Comparison of ENCODE assay signal across 9 mouse cellular contexts in the genomic region with DNA sequence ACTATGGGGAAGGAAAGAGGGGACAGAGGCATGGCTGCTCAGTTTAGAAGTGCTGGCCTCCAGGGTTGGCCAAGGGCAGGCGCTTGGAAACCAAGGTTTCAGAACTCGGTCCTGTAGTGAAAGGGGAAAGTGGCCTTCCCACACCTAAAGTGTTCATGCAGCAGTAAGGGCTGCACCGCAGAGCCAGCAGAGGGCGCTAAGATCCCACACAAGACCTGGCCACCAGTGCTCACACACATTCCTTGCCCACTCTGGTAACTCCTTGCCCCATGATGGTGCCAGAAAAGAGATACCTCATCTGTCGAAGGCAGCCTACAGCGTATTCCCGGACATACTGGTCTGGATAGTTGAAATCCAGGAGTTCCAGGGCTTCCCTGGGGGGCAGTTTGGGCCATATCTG. TPM values are rescaled to one million over a fixed set of nuclear protein-coding genes. Genes with fewer than 3 reads are reported as not detected.
DNase-seq lines count a peak whose midpoint lies in the region; ATAC-seq and TF ChIP-seq lines count a peak whose summit lies in the region.
"Had no signal": no experiment of that assay in that cellular context is flagged by ENCODE, and none has a peak within 500 bp of the region (broad histone marks: within the 10 kb centered on the region; RNA-seq: fewer than 3 reads in every experiment).

No protein-coding gene starts in this region.

- no peak overlapping the region for H3K4me2 ChIP-seq in forebrain, embryonic 15.5 days (replicated peaks)
- no peak overlapping the region for H3K4me2 ChIP-seq in lung, embryonic 14.5 days
- H3K4me2 ChIP-seq: limb, embryonic 12.5 days had no signal

- 36% methylated on average over 7 of the region's 7 CpGs for WGBS in forebrain, embryonic 15.5 days
- 33% methylated on average over 7 of the region's 7 CpGs for WGBS in lung, embryonic 14.5 days

- H3K27me3 ChIP-seq in forebrain, embryonic 15.5 days, result no peaks in the 10 kb centered on the region
- H3K27me3 ChIP-seq in lung, embryonic 14.5 days (ENCODE audit: insufficient read depth, low read length), result no peaks in the 10 kb centered on the region
- H3K27me3 ChIP-seq: limb, embryonic 12.5 days had no signal

- H3K9me3 ChIP-seq in ES-E14 (ENCODE audit: control insufficient read depth, insufficient read depth, low read depth, low read length), result no peaks in the 10 kb centered on the region
- H3K9me3 ChIP-seq in forebrain, embryonic 15.5 days, result no peaks in the 10 kb centered on the region
- H3K9me3 ChIP-seq in lung, embryonic 14.5 days (ENCODE audit: low read depth, low read length), result no peaks in the 10 kb centered on the region
- H3K9me3 ChIP-seq: limb, embryonic 12.5 days had no signal

- no peak overlapping the region for H3K9ac ChIP-seq in ES-E14 (ENCODE audit: insufficient read depth, low read depth, low read length, poor library complexity, severe bottlenecking)
- H3K9ac ChIP-seq in forebrain, embryonic 15.5 days (replicated peaks), result no peak overlapping the region
- H3K9ac ChIP-seq in lung, embryonic 14.5 days, result no peak overlapping the region
- H3K9ac ChIP-seq: limb, embryonic 12.5 days had no signal

- ATAC-seq in forebrain, embryonic 15.5 days (replicated peaks), result peak; percentile 54; the same call in 1 of the 2 replicates
- ATAC-seq in lung, embryonic 14.5 days (ENCODE audit: insufficient read depth), result peak; percentile 70; the same call in 1 of the 2 replicates

- peaks cover 32% of the 10 kb centered on the region for H3K36me3 ChIP-seq in ES-E14 (ENCODE audit: control insufficient read depth, insufficient read depth, low read length, poor library complexity, severe bottlenecking)
- H3K36me3 ChIP-seq in forebrain, embryonic 15.5 days, result peaks cover 3% of the 10 kb centered on the region; the same call in 1 of the 2 replicates
- no peaks in the 10 kb centered on the region for H3K36me3 ChIP-seq in lung, embryonic 14.5 days (ENCODE audit: insufficient read depth)

- in situ Hi-C loops in ES-E14 (cut with MboI; ENCODE audit: low sequenced_read_pairs in 2 of 2, unreplicated experiment in 2 of 2), result loop anchor here in 1 of 2 experiments (25.0 kb wide), 1 partner anchor 175 kb away; a partner anchor contains a TSS

- H3K4me1 ChIP-seq in ES-E14 (ENCODE audit: control insufficient read depth in 2 of 2, insufficient read depth in 2 of 2, low read length in 2 of 2, poor library complexity in 1 of 2), result no peaks in the 10 kb centered on the region
- H3K4me1 ChIP-seq in forebrain, embryonic 15.5 days, result no peaks in the 10 kb centered on the region
- no peaks in the 10 kb centered on the region for H3K4me1 ChIP-seq in lung, embryonic 14.5 days (ENCODE audit: insufficient read depth)
- H3K4me1 ChIP-seq: limb, embryonic 12.5 days had no signal

- DNase-seq in ES-E14 (ENCODE audit: low read depth, low spot score), result peak; percentile 46
- DNase-seq in cerebellum, adult 11 months, result peak; percentile 63
- DNase-seq in heart, postnatal 36 days, result peak; percentile 77 to 80
- DNase-seq in layer of hippocampus, adult 18-20 months (ENCODE audit: low spot score in 2 of 2), result peak; percentile 61 to 86
- peak; percentile 85 for DNase-seq in lung, embryonic 14.5 days
- peak; percentile 57 for DNase-seq in retina, adult 2 months (ENCODE audit: low read depth, low spot score)
- peak; percentile 76 for DNase-seq in thymus, postnatal 14 days

- TF ChIP-seq CTCF in lung, embryonic 14.5 days (IDR thresholded peaks at IDR 0.05; ENCODE audit: low read depth), result peak; percentile 88

- H3K4me3 ChIP-seq in ES-E14 (ENCODE audit: insufficient read depth in 1 of 2, low read depth in 1 of 2, low read length in 2 of 2, poor library complexity in 1 of 2, severe bottlenecking in 1 of 2), result no peak overlapping the region
- H3K4me3 ChIP-seq in forebrain, embryonic 15.5 days, result no peak overlapping the region
- no peak overlapping the region for H3K4me3 ChIP-seq in lung, embryonic 14.5 days (ENCODE audit: low read depth, low read length)
- H3K4me3 ChIP-seq: limb, embryonic 12.5 days had no signal

- intact Hi-C loops in heart, postnatal 36 days (cut with DNase I), result loop anchor here (1.0 to 10.0 kb wide), 3 partner anchors 314 to 512 kb away; a partner anchor contains a TSS

- no peak overlapping the region for H3K27ac ChIP-seq in ES-E14 (ENCODE audit: insufficient read depth, low read depth, low read length, poor library complexity, severe bottlenecking)
- no peak overlapping the region for H3K27ac ChIP-seq in forebrain, embryonic 15.5 days (replicated peaks)
- no peak overlapping the region for H3K27ac ChIP-seq in lung, embryonic 14.5 days (ENCODE audit: low read depth)
- H3K27ac ChIP-seq: limb, embryonic 12.5 days had no signal

TF ChIP-seq in ES-E14, 5 proteins besides CTCF, POLR2A, EP300 and RAD21:
- TF ChIP-seq ZC3H11A (IDR thresholded peaks at IDR 0.05; ENCODE audit: borderline replicate concordance, low read depth, low read length), result peak; percentile 89
- no peak for TF ChIP-seq HCFC1 (IDR thresholded peaks at IDR 0.05; ENCODE audit: borderline replicate concordance, insufficient read depth, low read length)

RNA-seq across cellular contexts. Expression of a gene that starts 27.0 kb away (rescaled TPM):
- not detected in 2 replicates for total RNA-seq in ES-E14 (2012; rRNA removed)
- polyA plus RNA-seq in forebrain, embryonic 15.5 days (2015; fragmentation: Nextera tagmentation; extraction: Ambion mirVana), result not detected in 2 replicates
- total RNA-seq in heart, postnatal 36 days (2021), result not detected
- total RNA-seq in layer of hippocampus, adult 18-20 months (2021), result not detected
- polyA plus RNA-seq in lung, embryonic 14.5 days (2014; fragmentation: Nextera tagmentation; extraction: Ambion mirVana), result 0.12 TPM in 1 of 2 replicates, not detected in the other
- polyA plus RNA-seq: limb, embryonic 12.5 days had no signal
